26 mouse cellular contexts compared by ENCODE assay signal in the genomic region with DNA sequence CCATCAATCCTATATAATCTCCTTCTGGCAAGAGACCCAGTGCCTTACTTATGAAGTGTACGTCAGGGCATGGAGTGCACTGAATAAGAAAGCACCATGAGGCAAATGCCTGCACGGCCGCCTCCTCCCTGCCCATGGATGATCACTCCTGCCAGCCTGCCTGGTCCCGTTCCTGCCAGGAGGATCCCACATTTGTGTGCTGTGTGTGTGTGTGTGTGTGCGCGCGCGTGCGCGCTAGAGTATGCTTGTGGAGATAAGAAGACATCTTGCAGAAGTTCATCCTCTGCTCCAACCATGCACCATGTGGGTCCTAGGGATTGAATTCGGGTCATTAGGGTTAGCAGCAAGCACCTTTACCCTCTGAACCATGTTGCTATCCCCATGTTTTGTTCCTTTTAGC.
"Had no signal": no experiment of that assay in that cellular context is flagged by ENCODE, and none has a peak within 500 bp of the region (broad histone marks: within the 10 kb centered on the region; RNA-seq: fewer than 3 reads in every experiment).

No protein-coding gene starts in this region.

- H3K27ac ChIP-seq: embryonic facial prominence, embryonic 10.5 days; embryonic facial prominence, embryonic 12.5 days; embryonic facial prominence, embryonic 13.5 days; embryonic facial prominence, embryonic 15.5 days; forebrain, embryonic 10.5 days; forebrain, embryonic 12.5 days; forebrain, embryonic 13.5 days; forebrain, embryonic 15.5 days; gastrocnemius, adult 2 months; heart, adult 2 months had no signal

- H3K27me3 ChIP-seq: embryonic facial prominence, embryonic 12.5 days; embryonic facial prominence, embryonic 13.5 days; embryonic facial prominence, embryonic 15.5 days; forebrain, embryonic 12.5 days; forebrain, embryonic 13.5 days; forebrain, embryonic 15.5 days had no signal

- H3K9me3 ChIP-seq: embryonic facial prominence, embryonic 12.5 days; embryonic facial prominence, embryonic 13.5 days; embryonic facial prominence, embryonic 15.5 days; forebrain, embryonic 10.5 days; forebrain, embryonic 12.5 days; forebrain, embryonic 13.5 days; forebrain, embryonic 15.5 days had no signal

- H3K4me1 ChIP-seq: embryonic facial prominence, embryonic 10.5 days; embryonic facial prominence, embryonic 12.5 days; embryonic facial prominence, embryonic 15.5 days; forebrain, embryonic 10.5 days; forebrain, embryonic 12.5 days; forebrain, embryonic 13.5 days; forebrain, embryonic 15.5 days had no signal

- H3K36me3 ChIP-seq: embryonic facial prominence, embryonic 10.5 days; embryonic facial prominence, embryonic 12.5 days; embryonic facial prominence, embryonic 13.5 days; embryonic facial prominence, embryonic 15.5 days; forebrain, embryonic 10.5 days; forebrain, embryonic 12.5 days; forebrain, embryonic 15.5 days had no signal

- H3K4me3 ChIP-seq: embryonic facial prominence, embryonic 10.5 days; embryonic facial prominence, embryonic 12.5 days; embryonic facial prominence, embryonic 13.5 days; embryonic facial prominence, embryonic 15.5 days; erythroblast, embryonic 14.5 days; forebrain, embryonic 10.5 days; forebrain, embryonic 12.5 days; forebrain, embryonic 13.5 days; forebrain, embryonic 15.5 days; gastrocnemius, adult 2 months; heart, adult 2 months had no signal

- DNase-seq: cerebellum, adult 2 months; cerebellum, adult 8-10 months; cerebellum, adult 9-10 months; cerebellum, adult 9-11 months; cerebellum, postnatal 10 days; cerebellum, postnatal 14 days; cerebellum, postnatal 25 days; cerebellum, postnatal 36 days; embryo, embryonic 11 days; forebrain, postnatal 0 days; gastrocnemius, adult 2 months; gastrocnemius, postnatal 10 days; gastrocnemius, postnatal 14 days; gastrocnemius, postnatal 25 days; gastrocnemius, postnatal 36 days; heart, adult 18-20 months; heart, adult 2 months had no signal
